Mouse (Mus musculus) myocyte (in vitro differentiated cells): ENCODE data around the gene Pde7b.

Experiments
- CEBPB ChIP-seq: IDR thresholded peaks from 2 replicates; pipeline ENCODE4 v1.6.1; 2011; ENCODE audit warnings: mild to moderate bottlenecking, moderate library complexity; ENCODE audit not compliant: poor library complexity, insufficient read depth, severe bottlenecking
- MAX ChIP-seq: IDR thresholded peaks from one replicate; pipeline ENCODE4 v1.6.1; 2011; ENCODE audit warnings: low read depth, mild to moderate bottlenecking, control low read depth
- MYOD1 ChIP-seq, 3 experiments: IDR thresholded peaks; one replicate each; pipeline ENCODE4 v1.6.1; 2011; ENCODE audit warnings: control low read depth in 2 of 3, low read depth in 2 of 3, mild to moderate bottlenecking in 2 of 3, moderate library complexity in 1 of 3; ENCODE audit not compliant: insufficient read length in 2 of 3, control insufficient read depth in 1 of 3
- POLR2A ChIP-seq: IDR thresholded peaks from one replicate; pipeline ENCODE4 v1.6.1; 2011; ENCODE audit warnings: low read depth, mild to moderate bottlenecking, control low read depth, moderate library complexity; ENCODE audit not compliant: insufficient read length
- REST ChIP-seq: IDR thresholded peaks from one replicate; pipeline ENCODE4 v1.6.1; 2011; ENCODE audit warnings: mild to moderate bottlenecking, control low read depth, moderate library complexity; ENCODE audit not compliant: insufficient read depth, insufficient read length
- TCF12 ChIP-seq: IDR thresholded peaks from one replicate; pipeline ENCODE4 v1.6.1; 2011; ENCODE audit warnings: mild to moderate bottlenecking, control low read depth; ENCODE audit not compliant: poor library complexity, insufficient read depth, severe bottlenecking
- USF1 ChIP-seq: IDR thresholded peaks from one replicate; pipeline ENCODE4 v1.6.1; 2011; ENCODE audit warnings: low read depth, mild to moderate bottlenecking, control low read depth, moderate library complexity

DNA sequence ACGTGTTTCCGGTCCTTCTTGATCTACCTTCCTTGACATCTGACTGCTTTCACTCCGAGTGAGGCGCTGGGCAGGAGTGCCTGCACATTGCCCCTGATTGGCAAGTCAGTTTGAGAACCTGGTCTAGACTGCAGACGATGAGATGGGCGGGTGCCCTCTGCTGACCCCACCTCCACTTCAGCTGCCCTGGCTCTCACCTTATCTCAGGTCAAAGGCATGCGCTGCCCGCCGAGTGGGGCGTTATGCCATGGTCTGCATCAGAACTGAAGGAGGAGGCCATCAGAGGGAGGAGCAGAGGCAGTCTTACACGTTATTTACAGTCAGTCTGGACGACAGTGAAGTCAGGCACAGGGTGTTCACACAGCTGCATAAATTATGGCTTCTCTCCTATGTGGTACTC lies 293.5 kb downstream of the Pde7b start:
- no peak for TF ChIP-seq MAX
- no peak for TF ChIP-seq POLR2A
- no peak for TF ChIP-seq CEBPB
- no peak for TF ChIP-seq TCF12
- no peak for TF ChIP-seq MYOD1 (IDR thresholded peaks at IDR 0.05; ENCODE audit: control insufficient read depth in 1 of 3, insufficient read length in 2 of 3, low read depth in 2 of 3)
- TF ChIP-seq REST = no peak
- TF ChIP-seq USF1 = no peak
